Mouse (Mus musculus) hindbrain, embryonic 15.5 days (tissue): Measurements from ENCODE around the gene Gm45844. TPM values are rescaled to one million over a fixed set of nuclear protein-coding genes. Genes with fewer than 3 reads are reported as not detected.

ENCODE experiments used
- microRNA-seq: library from miRNA; unstranded; fragments of <30 nt; microRNA quantifications from one replicate; pipeline ENCODE4, GENCODE M21; 2016
- polyA plus RNA-seq: library from polyadenylated mRNA; unstranded; fragments of >200 nt; fragmentation: Nextera tagmentation; extraction: Ambion mirVana; gene quantifications from 2 replicates; pipeline ENCODE4 v1.2.1, GENCODE M21; 2015

Gene Gm45844
- polyA plus RNA-seq, 1 experiment from 2014 or later = 10.1 TPM

Small RNAs within 50 kb of the gene (microRNA-seq; reads per million reads assigned to microRNA genes)
- gene Mir5620 = 2.0 reads per million

Other genes starting within 250 kb of the Gm45844 start
- 22.7 and 23.0 TPM in 2 replicates for gene Zfp954, start 156.8 kb downstream of the Gm45844 start, polyA plus RNA-seq
- gene Zfp773, start 141.5 kb downstream of the Gm45844 start, polyA plus RNA-seq = 12.9 and 13.2 TPM in 2 replicates
- 2.9 and 3.0 TPM in 2 replicates for gene Zfp418, start 107.0 kb downstream of the Gm45844 start, polyA plus RNA-seq
- 8.7 and 9.2 TPM in 2 replicates for gene Zfp772, start 68.3 kb downstream of the Gm45844 start, polyA plus RNA-seq
- 1.5 and 1.7 TPM in 2 replicates for gene Vmn2r29, start 31.0 kb downstream of the Gm45844 start, polyA plus RNA-seq
- 184 and 202 TPM in 2 replicates for gene Clcn4, start 22.6 kb upstream of the Gm45844 start, polyA plus RNA-seq
- gene Vmn2r30, start 59.3 kb upstream of the Gm45844 start, polyA plus RNA-seq = not detected in 2 replicates
- not detected in 2 replicates for gene Gm45783, start 96.3 kb upstream of the Gm45844 start, polyA plus RNA-seq
- not detected in 2 replicates for gene Vmn2r31, start 121.4 kb upstream of the Gm45844 start, polyA plus RNA-seq
- not detected in 2 replicates for gene Vmn2r32, start 201.7 kb upstream of the Gm45844 start, polyA plus RNA-seq